Mouse (Mus musculus): ENCODE results near the gene Itga8.

Gene Itga8

DNA sequence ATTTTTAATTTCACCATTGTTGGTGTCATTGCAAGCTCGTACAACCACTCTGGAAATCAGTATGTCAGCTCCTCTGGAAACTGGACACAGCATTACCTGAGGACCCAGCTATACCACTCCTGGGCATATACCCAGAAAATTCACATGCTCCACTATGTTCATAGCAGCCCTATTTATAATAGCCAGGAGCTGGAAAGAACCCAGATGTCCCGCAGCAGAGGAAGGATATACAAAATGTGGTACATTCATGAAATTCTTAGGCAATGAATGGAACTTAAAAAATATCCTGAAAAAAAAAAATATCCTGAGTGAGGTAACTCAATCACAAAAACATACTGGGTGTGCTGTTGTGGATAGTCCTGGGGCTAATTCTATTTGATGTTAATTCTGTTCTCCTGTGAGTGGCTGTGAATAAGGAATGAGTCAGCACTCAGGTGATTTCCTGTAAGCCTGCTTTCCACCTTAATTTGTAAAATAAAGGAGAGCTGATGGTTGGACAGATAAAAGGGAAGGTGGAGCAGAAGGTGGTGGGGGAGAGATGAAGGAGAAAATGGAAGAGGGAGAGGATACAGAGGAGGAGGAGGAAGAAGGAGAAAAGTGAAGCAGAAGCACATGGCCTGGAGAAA, 224.3 kb downstream of the Itga8 start:
- DNase-seq: no peak

DNA sequence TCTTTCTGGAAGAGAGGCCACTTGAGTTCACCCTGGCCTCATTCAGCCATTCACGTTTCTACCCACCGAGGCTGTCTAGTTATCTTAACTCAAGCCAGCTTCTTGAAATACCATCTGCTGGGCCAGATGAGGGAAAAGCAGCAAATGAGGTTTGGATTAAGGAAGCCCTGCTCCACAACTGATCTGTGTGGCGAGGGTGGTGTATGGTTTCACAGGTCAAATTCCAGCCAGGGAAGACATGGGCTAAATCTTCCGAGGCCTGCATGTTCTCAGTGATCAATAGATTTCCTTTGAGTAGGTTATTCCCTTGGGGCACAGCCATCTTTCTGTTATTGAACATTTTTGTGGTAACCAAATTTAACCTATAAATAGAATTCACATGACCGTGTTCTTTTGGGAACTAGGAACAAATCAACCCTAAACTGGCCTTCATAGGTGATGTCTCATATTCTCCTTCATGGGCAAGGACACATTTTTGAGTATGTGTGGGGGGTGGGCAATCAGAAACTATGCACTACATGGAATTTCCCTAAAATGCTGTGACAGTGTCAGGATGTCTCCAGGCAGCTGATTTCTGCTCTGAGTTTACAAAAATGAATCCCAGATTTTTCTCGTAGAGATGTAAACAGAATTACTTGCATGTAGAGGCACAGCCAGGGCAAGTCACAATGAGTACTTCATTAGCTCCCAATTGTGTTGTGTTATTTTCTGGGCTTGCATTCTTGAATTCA, 235.9 kb downstream of the Itga8 start:
- DNase-seq: no peak

DNA sequence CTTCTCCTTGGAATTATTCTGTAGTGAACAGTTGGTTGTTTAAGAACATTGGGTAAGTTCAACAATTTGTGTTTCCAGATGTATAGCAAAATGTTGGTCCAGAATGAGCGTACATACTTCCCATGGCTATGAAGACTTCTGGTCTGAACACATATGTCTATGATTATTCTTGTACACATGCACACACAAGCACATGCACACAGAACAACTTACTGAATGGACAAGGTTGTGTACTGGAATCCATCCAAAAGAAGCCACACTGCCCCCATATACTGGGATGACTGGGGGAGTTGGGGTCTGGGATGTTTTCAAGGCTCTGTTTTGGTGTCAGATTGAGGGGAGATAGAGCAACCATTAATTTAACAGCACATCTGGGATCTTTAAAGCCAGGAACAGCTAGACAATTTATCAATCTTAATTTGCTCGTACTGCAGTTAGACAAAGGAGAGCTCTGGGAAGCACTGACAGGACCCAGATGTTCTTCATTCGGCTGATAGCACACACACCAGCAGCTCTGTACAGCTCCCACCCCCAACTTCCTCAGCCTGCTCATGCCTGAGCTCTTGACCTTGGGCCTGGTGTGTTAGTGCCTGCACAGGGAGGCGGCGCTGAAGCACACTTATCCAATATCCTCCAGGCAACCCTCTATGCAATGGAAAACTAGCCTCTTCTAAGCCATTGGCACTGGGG, 241.5 kb downstream of the Itga8 start:
- DNase-seq: no peak
